Mouse (Mus musculus) MEL-GATA-1-ER (cell line): ENCODE measurements around the gene Btbd35f7.
"Not testable (repeated sequence)": the region's sequence is repeated elsewhere in the genome, so short reads cannot be mapped to it uniquely, and the experiment has no call there.

Source experiments
- DNase-seq: peaks from one replicate; pipeline ENCODE4 v3.0.0-alpha.2; 2012; ENCODE audit warnings: low read depth; ENCODE audit errors: extremely low read depth

The Btbd35f7 gene

GRCm38 (mm10) chrX:5668767-5669166, at the start of gene Btbd35f7:
Btbd35f7 (plus strand) TSS chrX:5669067.
- not testable (repeated sequence) for DNase-seq
